Mouse (Mus musculus) ES-E14 (cell line): Measurements from ENCODE around the gene Acss2. TPM values are rescaled to one million over a fixed set of nuclear protein-coding genes. Genes with fewer than 3 reads are reported as not detected.

Experiments used
- DNase-seq: peaks from one replicate; pipeline ENCODE4 v3.0.0-alpha.2; 2013; ENCODE audit warnings: low read depth, low spot score
- H3K27ac ChIP-seq: 2 replicates; pipeline ENCODE4 v1.5.1; 2012; ENCODE audit warnings: low read depth, mild to moderate bottlenecking, low read length, moderate library complexity, mixed read lengths; ENCODE audit not compliant: poor library complexity, insufficient read depth, severe bottlenecking
- H3K36me3 ChIP-seq: 2 replicates; pipeline ENCODE4 v1.6.1; 2012; ENCODE audit warnings: mild to moderate bottlenecking, low read length, moderate library complexity, mixed read lengths; ENCODE audit not compliant: control insufficient read depth, poor library complexity, insufficient read depth, severe bottlenecking
- H3K4me1 ChIP-seq, 2 experiments: fragments of 150-350 bp in 1 of 2; sonication (generic) in 1 of 2; 2 replicates each; pipeline ENCODE4 v1.6.1; 2012; ENCODE audit warnings: low read length in 2 of 2, mild to moderate bottlenecking in 1 of 2, mixed read lengths in 1 of 2; ENCODE audit not compliant: control insufficient read depth in 2 of 2, insufficient read depth in 2 of 2, poor library complexity in 1 of 2
- H3K4me3 ChIP-seq, 2 experiments: fragments of 150-350 bp in 1 of 2; sonication (generic) in 1 of 2; 2 replicates each; pipeline ENCODE4 v1.5.1; 2012; ENCODE audit warnings: low read length in 2 of 2, low read depth in 1 of 2, mild to moderate bottlenecking in 1 of 2, mixed read lengths in 1 of 2; ENCODE audit not compliant: insufficient read depth in 1 of 2, poor library complexity in 1 of 2, severe bottlenecking in 1 of 2
- H3K9ac ChIP-seq: 2 replicates; pipeline ENCODE4 v1.6.1; 2012; ENCODE audit warnings: low read depth, mild to moderate bottlenecking, low read length, mixed read lengths; ENCODE audit not compliant: poor library complexity, insufficient read depth, severe bottlenecking
- H3K9me3 ChIP-seq: fragments of 150-350 bp; sonication (generic); 2 replicates; pipeline ENCODE4 v1.6.1; 2012; ENCODE audit warnings: low read depth, mild to moderate bottlenecking, low read length; ENCODE audit not compliant: control insufficient read depth, insufficient read depth
- CHD2 ChIP-seq: IDR thresholded peaks from 2 replicates; pipeline ENCODE4 v1.6.1; 2014; ENCODE audit warnings: mild to moderate bottlenecking, low read depth, low read length, inconsistent platforms
- HCFC1 ChIP-seq: IDR thresholded peaks from 2 replicates; pipeline ENCODE4 v1.6.1; 2012; ENCODE audit warnings: low read length, inconsistent platforms, borderline replicate concordance; ENCODE audit not compliant: insufficient read depth
- MAFK ChIP-seq: IDR thresholded peaks from 2 replicates; pipeline ENCODE4 v1.6.1; 2014; ENCODE audit warnings: mild to moderate bottlenecking, low read depth, low read length, inconsistent platforms; ENCODE audit not compliant: insufficient read depth
- ZC3H11A ChIP-seq: IDR thresholded peaks from 2 replicates; pipeline ENCODE4 v1.6.1; 2012; ENCODE audit warnings: low read depth, mild to moderate bottlenecking, inconsistent platforms, low read length, borderline replicate concordance
- ZNF384 ChIP-seq: IDR thresholded peaks from 2 replicates; pipeline ENCODE4 v1.6.1; 2012; ENCODE audit warnings: low read depth, low read length, inconsistent platforms
- in situ Hi-C, 2 experiments: fragments of 600-800 bp; cut with MboI; formaldehyde crosslinking; loops; one replicate each; pipeline ENCODE4 v1.15.1; 2025; ENCODE audit warnings: low sequenced_read_pairs in 2 of 2, inconsistent platforms in 1 of 2; ENCODE audit not compliant: unreplicated experiment in 2 of 2
- total RNA-seq: library from RNA; depleted of rRNA; stranded (reverse); fragments of 300-350 nt; gene quantifications from 2 replicates; pipeline ENCODE4 v1.2.3, GENCODE M21; 2012

The Acss2 gene
- total RNA-seq, 1 experiment: 5.3 TPM

GRCm38 (mm10) chr2:155562934-155563333, 45.2 kb downstream of the Acss2 start:
- no peak for DNase-seq
- no peak overlapping the region for H3K27ac ChIP-seq
- peaks cover 8% of the 10 kb centered on the region; the same call in 1 of the 2 replicates for H3K36me3 ChIP-seq
- H3K9ac ChIP-seq: no peak overlapping the region
- peaks cover 0 to 11% of the 10 kb centered on the region in 2 experiments; a peak in 1 of 4 replicates for H3K4me1 ChIP-seq
- H3K9me3 ChIP-seq: no peaks in the 10 kb centered on the region
- in situ Hi-C loops: no loop called here
- no peak overlapping the region for H3K4me3 ChIP-seq
- TF ChIP-seq CHD2 (no peak), HCFC1 (no peak), ZC3H11A (no peak), MAFK (no peak), ZNF384 (no peak)

- Histone ChIP-seq H3K4me1 (peaks cover 4 to 13% of the 10 kb centered on the region in 2 experiments; a peak in 3 of 4 replicates), H3K9ac (no peak overlapping the region), H3K9me3 (no peaks in the 10 kb centered on the region), H3K4me3 (no peak overlapping the region), H3K36me3 (peaks cover 11% of the 10 kb centered on the region), H3K27ac (no peak overlapping the region; the same call in 1 of the 2 replicates)
- no peak for TF ChIP-seq MAFK
- no peak for TF ChIP-seq HCFC1
- TF ChIP-seq CHD2: no peak
- TF ChIP-seq ZNF384: no peak
- no peak for TF ChIP-seq ZC3H11A
- no peak for DNase-seq
- in situ Hi-C loops: no loop called here
Measured at GRCm38 (mm10) chr2:155567751-155568150, 50.0 kb downstream of the Acss2 start.

GRCm38 (mm10) chr2:155569223-155569807, 51.6 kb downstream of the Acss2 start:
- TF ChIP-seq ZC3H11A (no peak), CHD2 (0 out of 2 replicates have a peak, but pooled peaks have one; percentile 28)
- H3K36me3 ChIP-seq: peaks cover 7% of the 10 kb centered on the region
- no peak overlapping the region for H3K27ac ChIP-seq

GRCm38 (mm10) chr2:155573001-155573400, 55.3 kb downstream of the Acss2 start:
- Histone ChIP-seq H3K9me3 (no peaks in the 10 kb centered on the region), H3K4me3 (no peak overlapping the region), H3K9ac (no peak overlapping the region), H3K27ac (no peak overlapping the region), H3K36me3 (peaks cover 4% of the 10 kb centered on the region), H3K4me1 (peaks cover 2 to 4% of the 10 kb centered on the region in 2 experiments; a peak in 3 of 4 replicates)
- no peak for DNase-seq
- TF ChIP-seq ZNF384 (no peak), MAFK (no peak), HCFC1 (no peak), ZC3H11A (no peak), CHD2 (no peak)
- in situ Hi-C loops: no loop called here

More at GRCm38 (mm10) chr2:155569223-155569807, 51.6 kb downstream of the Acss2 start:
- H3K9me3 ChIP-seq: no peaks in the 10 kb centered on the region
- DNase-seq: no peak
- H3K4me1 ChIP-seq: peaks cover 4 to 5% of the 10 kb centered on the region in 2 experiments; a peak in 3 of 4 replicates
- in situ Hi-C loops: no loop called here
- H3K4me3 ChIP-seq: no peak overlapping the region
- H3K9ac ChIP-seq: no peak overlapping the region

GRCm38 (mm10) chr2:155573996-155574395, 56.2 kb downstream of the Acss2 start:
- Histone ChIP-seq H3K36me3 (peaks cover 7% of the 10 kb centered on the region), H3K4me3 (no peak overlapping the region), H3K4me1 (no peaks in the 10 kb centered on the region; a peak in 1 of 4 replicates), H3K9me3 (no peaks in the 10 kb centered on the region), H3K27ac (no peak overlapping the region), H3K9ac (no peak overlapping the region)
- in situ Hi-C loops: no loop called here
- DNase-seq: no peak
- TF ChIP-seq HCFC1 (no peak), CHD2 (no peak), ZNF384 (no peak), MAFK (no peak), ZC3H11A (no peak)
